Mouse (Mus musculus) liver, embryonic 12.5 days (tissue): ENCODE data around the gene Map3k20. TPM values are rescaled to one million over a fixed set of nuclear protein-coding genes. Genes with fewer than 3 reads are reported as not detected.
A peak's percentile ranks its signal among the peaks of the same experiment; 100 is the strongest.

ENCODE experiments used
- ATAC-seq: fragments of 200-750 bp; cut with Nextera tagmentation; 2 replicates; pipeline ENCODE4 v1.8.0; 2017; ENCODE audit warnings: moderate number of reproducible peaks, mild to moderate bottlenecking, moderate library complexity
- H3K27ac ChIP-seq: fragments of 300-500 bp; sonication (generic); 2 replicates; pipeline ENCODE4 v1.5.1; 2016; ENCODE audit warnings: mild to moderate bottlenecking
- H3K27me3 ChIP-seq: fragments of 300-500 bp; sonication (generic); replicated peaks from 2 replicates; pipeline ENCODE4 v1.6.1; 2016; ENCODE audit warnings: mild to moderate bottlenecking, moderate library complexity
- H3K36me3 ChIP-seq: fragments of 300-500 bp; sonication (generic); 2 replicates; pipeline ENCODE4 v1.6.1; 2016; ENCODE audit warnings: mild to moderate bottlenecking, moderate library complexity
- H3K4me1 ChIP-seq: fragments of 300-500 bp; sonication (generic); 2 replicates; pipeline ENCODE4 v1.6.1; 2016
- H3K4me2 ChIP-seq: fragments of 300-500 bp; sonication (generic); 2 replicates; pipeline ENCODE4 v1.6.1; 2016; ENCODE audit warnings: mild to moderate bottlenecking, moderate library complexity
- H3K4me3 ChIP-seq: fragments of 300-500 bp; sonication (generic); 2 replicates; pipeline ENCODE4 v1.5.1; 2016; ENCODE audit warnings: mild to moderate bottlenecking, moderate library complexity
- H3K9ac ChIP-seq: fragments of 300-500 bp; sonication (generic); 2 replicates; pipeline ENCODE4 v1.6.1; 2016; ENCODE audit warnings: mild to moderate bottlenecking, moderate library complexity
- H3K9me3 ChIP-seq: fragments of 300-500 bp; sonication (generic); replicated peaks from 2 replicates; pipeline ENCODE4 v1.6.1; 2016; ENCODE audit warnings: mild to moderate bottlenecking, moderate library complexity
- WGBS: fragments of 180-500 bp; shearing (Covaris S2); methylation state at CpG from one replicate; pipeline ENCODE4 v1.1.7; 2016; ENCODE audit not compliant: insufficient replicate concordance; 5-methylcytosine and 5-hydroxymethylcytosine counted together
- polyA plus RNA-seq: library from polyadenylated mRNA; unstranded; fragments of >200 nt; fragmentation: Nextera tagmentation; extraction: Ambion mirVana; gene quantifications from 2 replicates; pipeline ENCODE4 v1.2.1, GENCODE M21; 2016

Map3k20 gene
- polyA plus RNA-seq, 1 experiment from 2014 or later = 9.4 TPM

GRCm38 (mm10) chr2:72305738-72306137 lies 20.3 kb downstream of the Map3k20 start:
- Histone ChIP-seq H3K4me1 (no peaks in the 10 kb centered on the region), H3K4me2 (no peak overlapping the region), H3K9me3 (no peaks in the 10 kb centered on the region), H3K27ac (no peak overlapping the region), H3K9ac (no peak overlapping the region), H3K27me3 (no peaks in the 10 kb centered on the region), H3K4me3 (no peak overlapping the region), H3K36me3 (peaks cover 21% of the 10 kb centered on the region)
- 87% methylated on average over 7 of the region's 7 CpGs for whole genome bisulfite sequencing
- no peak for ATAC-seq

DNA sequence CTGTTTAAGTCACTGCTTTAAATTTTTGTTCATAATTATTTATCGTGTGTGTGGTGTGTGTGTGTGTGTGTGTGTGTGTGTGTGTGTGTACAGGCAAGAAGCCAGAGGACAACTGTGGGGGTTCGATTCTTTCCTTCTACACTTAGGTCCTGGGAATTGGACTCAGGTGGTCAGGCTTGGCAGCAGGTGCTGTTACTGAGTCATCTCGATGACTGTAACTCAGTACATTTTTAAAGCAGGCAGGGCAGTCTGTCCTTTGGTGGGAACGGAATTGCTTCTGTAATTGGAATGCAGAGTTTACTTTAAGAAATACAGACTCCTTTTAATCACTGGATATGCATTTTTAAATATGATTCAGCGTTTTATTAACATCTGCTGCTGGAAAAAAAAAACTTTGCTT lies 22.9 kb downstream of the Map3k20 start:
- WGBS = 83% methylated on average over 5 of the region's 5 CpGs
- ATAC-seq = no peak
- Histone ChIP-seq H3K4me2 (no peak overlapping the region), H3K9ac (no peak overlapping the region), H3K27me3 (no peaks in the 10 kb centered on the region), H3K27ac (no peak overlapping the region), H3K4me1 (no peaks in the 10 kb centered on the region), H3K4me3 (no peak overlapping the region), H3K9me3 (no peaks in the 10 kb centered on the region), H3K36me3 (peaks cover 27% of the 10 kb centered on the region)

DNA sequence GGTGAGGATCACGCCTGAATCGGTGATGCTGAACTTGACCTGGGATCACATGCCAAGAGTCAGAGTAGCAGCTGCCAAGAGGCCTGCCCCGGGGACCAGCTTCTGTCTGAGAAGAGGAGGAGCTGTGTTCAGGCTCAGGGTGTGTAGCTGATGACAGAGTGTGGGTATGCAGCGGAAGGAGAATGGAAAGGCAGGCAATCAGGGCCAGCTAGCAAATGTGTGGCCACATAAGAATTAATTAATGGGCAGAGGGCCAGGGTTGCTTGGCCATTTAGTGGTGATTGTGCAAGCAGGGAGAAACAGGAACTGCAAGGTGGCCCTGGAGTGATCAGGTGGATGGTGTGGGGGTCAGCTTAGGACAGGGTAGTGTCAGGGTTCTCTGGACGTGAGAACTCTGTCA lies 23.5 kb downstream of the Map3k20 start:
- ATAC-seq = no peak
- Histone ChIP-seq H3K36me3 (peaks cover 28% of the 10 kb centered on the region), H3K27ac (no peak overlapping the region), H3K4me2 (no peak overlapping the region), H3K9ac (no peak overlapping the region), H3K9me3 (no peaks in the 10 kb centered on the region), H3K4me1 (no peaks in the 10 kb centered on the region), H3K27me3 (no peaks in the 10 kb centered on the region), H3K4me3 (no peak overlapping the region)
- WGBS = 74% methylated on average over 5 of the region's 5 CpGs

- Histone ChIP-seq H3K4me2 (no peak overlapping the region), H3K27ac (no peak overlapping the region), H3K4me3 (no peak overlapping the region), H3K4me1 (no peaks in the 10 kb centered on the region), H3K27me3 (no peaks in the 10 kb centered on the region), H3K9me3 (no peaks in the 10 kb centered on the region), H3K9ac (no peak overlapping the region), H3K36me3 (peaks cover 7% of the 10 kb centered on the region; the same call in 1 of the 2 replicates)
- 78% methylated on average over 8 of the region's 8 CpGs for WGBS
- no peak for ATAC-seq
Observed at GRCm38 (mm10) chr2:72311486-72311885, 26.0 kb downstream of the Map3k20 start.

DNA sequence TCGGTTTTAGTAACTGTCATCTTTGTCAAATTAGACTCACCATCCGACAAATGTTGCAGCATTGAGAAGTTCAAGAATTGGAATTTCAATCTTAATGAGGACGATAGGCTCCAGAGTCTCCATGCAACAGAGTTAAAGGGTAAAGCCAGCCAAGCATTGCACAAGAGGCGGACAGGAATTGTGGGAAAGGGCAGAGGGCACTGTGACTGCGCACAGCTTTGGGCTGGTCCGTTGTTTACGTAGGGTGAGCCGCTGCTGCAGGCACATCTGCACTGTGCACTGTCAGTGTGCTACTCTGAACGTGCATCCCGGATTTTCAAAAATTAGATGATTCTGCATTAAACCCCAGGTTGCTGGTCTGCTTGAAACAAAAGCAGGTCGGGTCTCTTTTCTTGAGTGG lies 27.9 kb downstream of the Map3k20 start:
- Histone ChIP-seq H3K9ac (no peak overlapping the region), H3K4me3 (no peak overlapping the region), H3K27me3 (no peaks in the 10 kb centered on the region), H3K9me3 (no peaks in the 10 kb centered on the region), H3K4me2 (no peak overlapping the region), H3K27ac (no peak overlapping the region), H3K36me3 (peaks cover 7% of the 10 kb centered on the region; the same call in 1 of the 2 replicates), H3K4me1 (peaks cover 8% of the 10 kb centered on the region)
- peak; percentile 52; the same call in 1 of the 2 replicates for ATAC-seq
- WGBS = 74% methylated on average over 11 of the region's 11 CpGs

DNA sequence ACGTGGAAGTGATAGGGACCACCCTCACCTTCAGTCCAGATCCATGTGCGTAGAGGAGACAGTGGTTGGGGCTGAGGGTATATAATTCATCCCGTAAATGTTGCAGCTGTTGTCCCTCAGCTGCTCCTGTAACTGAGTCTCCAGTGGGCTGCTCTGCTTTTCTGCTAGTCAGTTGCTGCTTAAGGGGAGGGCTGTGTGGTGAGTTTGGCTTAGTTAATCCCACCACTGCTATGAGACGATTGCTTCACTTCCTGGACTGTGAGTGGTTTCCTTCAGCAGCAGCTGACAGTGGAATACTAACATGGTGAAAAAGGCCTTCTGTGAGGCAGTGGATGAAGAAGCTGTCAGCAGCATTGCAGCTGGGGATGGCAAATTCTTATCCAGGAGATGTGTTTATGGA lies 33.0 kb downstream of the Map3k20 start:
- H3K9me3 ChIP-seq = no peaks in the 10 kb centered on the region
- H3K9ac ChIP-seq = no peak overlapping the region
- peaks cover 38% of the 10 kb centered on the region for H3K4me1 ChIP-seq
- WGBS = 32% methylated on average over 4 of the region's 4 CpGs
- 0 out of 2 replicates have a peak, but pooled peaks cover under 1% of the 10 kb centered on the region for H3K36me3 ChIP-seq
- no peaks in the 10 kb centered on the region for H3K27me3 ChIP-seq
- H3K4me3 ChIP-seq = no peak overlapping the region
- H3K4me2 ChIP-seq = no peak overlapping the region
- ATAC-seq = no peak
- peak overlapping the region; percentile 22; the same call in 1 of the 2 replicates for H3K27ac ChIP-seq

DNA sequence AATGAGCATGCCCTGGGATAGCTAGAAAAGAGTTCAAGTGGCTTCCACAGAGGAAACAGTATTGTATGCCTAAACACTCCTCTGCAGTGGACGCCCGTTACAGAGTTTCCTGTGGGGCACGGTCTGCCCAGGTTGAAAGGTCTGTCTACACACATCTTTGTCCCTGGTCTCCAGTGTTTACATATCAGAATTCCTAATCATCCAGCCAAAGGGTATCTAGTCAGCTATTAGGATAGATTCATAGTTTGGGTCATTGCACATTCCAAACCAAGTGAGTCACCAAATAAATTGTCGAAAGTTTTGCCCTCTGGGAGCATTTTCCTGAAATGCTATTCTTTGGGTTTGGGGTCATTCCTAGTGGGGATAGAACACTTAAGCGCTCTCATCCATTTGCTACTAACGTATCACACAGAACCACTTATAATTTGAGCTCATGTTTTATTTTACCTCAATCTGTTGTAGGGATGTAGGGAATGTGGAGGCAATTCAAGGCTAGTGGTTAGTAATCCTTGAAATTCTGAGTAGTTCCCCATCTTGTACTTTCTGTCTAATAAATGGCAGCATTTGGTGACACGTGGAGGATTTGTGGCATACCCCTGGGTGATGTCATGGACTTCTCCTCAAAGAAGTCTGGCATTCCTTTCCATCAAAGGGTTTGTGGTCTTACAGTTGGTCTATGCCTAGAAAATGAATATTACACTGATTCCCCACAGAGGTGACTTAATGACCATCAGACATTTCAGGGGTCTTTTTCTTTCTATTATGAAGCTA lies 33.8 kb downstream of the Map3k20 start:
- ATAC-seq = no peak
- WGBS = 55% methylated on average over 7 of the region's 7 CpGs

DNA sequence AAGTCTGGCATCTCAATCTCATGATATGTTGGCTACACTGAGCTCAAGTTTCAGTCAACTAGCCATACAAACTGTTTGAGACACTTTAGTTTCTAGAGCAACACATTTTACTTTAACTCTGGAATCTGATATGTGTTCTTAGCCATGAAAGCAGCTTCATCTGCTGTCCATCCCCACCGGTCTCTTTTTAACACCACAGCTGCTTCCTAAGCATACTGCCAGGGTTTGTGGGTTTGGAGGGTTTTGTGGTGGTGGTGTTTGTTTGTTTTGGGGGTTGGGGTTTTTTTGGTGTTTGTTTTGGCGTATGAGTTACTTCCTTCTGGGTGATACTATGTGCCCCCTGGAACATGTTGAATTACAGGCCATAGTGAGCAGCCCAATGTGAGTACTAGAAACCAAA lies 35.2 kb downstream of the Map3k20 start:
- no peak for ATAC-seq
- Histone ChIP-seq H3K9me3 (no peaks in the 10 kb centered on the region), H3K4me3 (no peak overlapping the region), H3K4me1 (peaks cover 38% of the 10 kb centered on the region), H3K27ac (no peak overlapping the region), H3K9ac (no peak overlapping the region), H3K36me3 (no peaks in the 10 kb centered on the region), H3K27me3 (no peaks in the 10 kb centered on the region), H3K4me2 (no peak overlapping the region)
- 55% methylated on average over 2 of the region's 2 CpGs for WGBS

More for the DNA sequence above, 33.8 kb downstream of the Map3k20 start:
- H3K4me2 ChIP-seq = no peak overlapping the region
- H3K4me3 ChIP-seq = no peak overlapping the region
- H3K36me3 ChIP-seq = no peaks in the 10 kb centered on the region
- H3K9me3 ChIP-seq = no peaks in the 10 kb centered on the region
- peak overlapping the region; percentile 22; the same call in 1 of the 2 replicates for H3K27ac ChIP-seq
- peaks cover 38% of the 10 kb centered on the region for H3K4me1 ChIP-seq
- no peaks in the 10 kb centered on the region for H3K27me3 ChIP-seq
- H3K9ac ChIP-seq = no peak overlapping the region

DNA sequence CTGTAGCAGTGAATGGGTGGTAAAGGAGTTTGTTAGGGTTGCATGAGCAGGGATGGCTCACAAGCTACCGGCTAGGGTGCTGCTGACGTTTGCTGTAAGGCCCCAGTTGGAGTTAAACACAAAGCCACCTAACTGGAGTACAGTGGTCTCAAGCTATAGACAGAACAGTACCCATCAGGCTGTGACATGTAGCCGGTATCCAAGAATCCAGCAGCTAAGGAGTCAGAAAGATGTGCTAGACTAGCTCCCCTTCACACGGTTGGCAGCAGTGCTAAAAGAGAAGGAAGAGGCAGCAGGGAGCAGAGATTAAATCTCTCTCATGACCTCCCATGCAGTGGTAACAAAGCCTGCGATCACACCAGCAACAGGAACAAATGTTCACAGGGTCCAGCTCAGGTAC lies 36.2 kb downstream of the Map3k20 start:
- H3K4me1 ChIP-seq = peaks cover 38% of the 10 kb centered on the region
- 53% methylated on average over 5 of the region's 5 CpGs for WGBS
- H3K4me3 ChIP-seq = no peak overlapping the region
- no peaks in the 10 kb centered on the region for H3K36me3 ChIP-seq
- H3K9me3 ChIP-seq = no peaks in the 10 kb centered on the region
- no peak for ATAC-seq
- H3K9ac ChIP-seq = no peak overlapping the region
- no peak overlapping the region for H3K27ac ChIP-seq
- H3K4me2 ChIP-seq = no peak overlapping the region
- no peaks in the 10 kb centered on the region for H3K27me3 ChIP-seq

DNA sequence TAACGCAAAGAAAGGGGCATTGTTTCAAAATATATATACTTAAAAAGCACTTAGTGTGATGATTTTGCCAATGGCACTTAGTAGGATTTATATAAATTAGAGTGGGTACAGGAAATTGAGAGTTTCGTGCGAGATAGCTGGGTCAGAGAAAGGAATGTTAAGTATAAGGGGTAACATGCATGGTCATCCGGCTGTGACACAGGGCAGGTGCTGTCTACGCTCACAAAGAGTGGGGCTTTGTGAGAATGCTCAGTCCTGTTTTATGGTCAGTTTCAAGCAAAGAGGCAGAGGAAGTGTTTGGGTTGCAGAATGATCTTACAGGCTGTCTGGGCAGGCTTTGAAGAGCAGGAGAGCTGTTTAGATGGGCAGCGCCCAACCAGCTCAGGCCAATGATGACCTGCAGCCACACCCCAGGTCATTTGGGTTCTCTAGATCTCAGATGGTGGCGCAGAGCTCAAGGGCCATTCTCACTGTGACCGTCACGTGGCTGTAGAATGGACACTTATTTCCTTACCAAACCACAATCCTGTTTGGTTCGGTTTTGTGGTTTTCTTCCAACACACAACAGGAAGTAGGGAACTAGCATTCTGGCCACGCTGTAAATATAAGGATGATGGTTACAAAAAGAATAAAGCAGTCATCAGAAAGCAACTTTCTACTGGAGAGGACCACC lies 37.4 kb downstream of the Map3k20 start:
- no peaks in the 10 kb centered on the region for H3K27me3 ChIP-seq
- peaks cover 33% of the 10 kb centered on the region for H3K4me1 ChIP-seq
- no peaks in the 10 kb centered on the region for H3K9me3 ChIP-seq
- H3K36me3 ChIP-seq = no peaks in the 10 kb centered on the region
- H3K9ac ChIP-seq = no peak overlapping the region
- ATAC-seq = no peak
- no peak overlapping the region for H3K4me3 ChIP-seq
- no peak overlapping the region for H3K27ac ChIP-seq
- no peak overlapping the region for H3K4me2 ChIP-seq
- WGBS = 43% methylated on average over 11 of the region's 11 CpGs

DNA sequence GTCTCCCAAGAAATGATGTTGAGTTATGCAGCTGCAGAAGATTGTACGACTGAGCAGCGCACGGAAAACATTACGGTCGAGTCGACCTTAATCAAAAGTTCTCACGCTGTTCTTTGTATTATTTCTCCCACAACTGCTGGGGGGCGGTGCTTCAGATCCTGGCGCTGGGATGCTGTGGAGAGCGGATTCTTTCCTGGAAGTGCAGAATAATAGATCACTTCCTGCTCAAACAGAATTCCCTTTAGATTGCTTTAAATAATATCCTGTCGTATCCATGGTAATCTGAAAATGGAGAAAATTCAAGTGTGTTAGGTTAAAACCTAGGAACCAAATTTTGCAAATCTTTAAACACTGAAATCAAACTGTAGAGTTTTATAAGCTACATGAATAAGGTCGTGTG lies 39.0 kb downstream of the Map3k20 start:
- 78% methylated on average over 12 of the region's 12 CpGs for WGBS
- no peaks in the 10 kb centered on the region for H3K27me3 ChIP-seq
- no peak for ATAC-seq
- no peak overlapping the region for H3K4me2 ChIP-seq
- H3K9ac ChIP-seq = no peak overlapping the region
- no peaks in the 10 kb centered on the region for H3K9me3 ChIP-seq
- H3K4me1 ChIP-seq = peaks cover 19% of the 10 kb centered on the region; the same call in 1 of the 2 replicates
- no peak overlapping the region for H3K27ac ChIP-seq
- H3K36me3 ChIP-seq = no peaks in the 10 kb centered on the region
- no peak overlapping the region for H3K4me3 ChIP-seq

DNA sequence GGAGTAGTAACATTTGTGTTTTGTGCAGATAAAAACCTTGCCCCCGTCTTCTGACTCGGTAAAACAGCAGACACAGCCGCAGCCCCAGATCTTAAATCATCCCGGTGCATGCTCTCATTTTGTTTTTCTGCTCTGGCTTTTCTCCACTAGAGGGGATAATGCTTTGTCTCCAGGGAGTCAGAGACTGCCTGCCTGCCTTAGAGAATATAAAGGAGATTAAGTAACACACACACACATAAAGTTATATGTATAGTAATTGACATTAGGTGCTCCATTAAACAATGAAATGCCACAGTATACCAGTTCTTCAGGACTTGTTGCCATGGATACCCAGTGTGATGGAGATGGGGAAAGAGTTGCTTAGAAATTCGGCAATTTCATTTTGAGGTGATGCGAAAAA lies 41.1 kb downstream of the Map3k20 start:
- Histone ChIP-seq H3K27ac (no peak overlapping the region), H3K4me3 (no peak overlapping the region), H3K4me1 (peaks cover 8% of the 10 kb centered on the region; the same call in 1 of the 2 replicates), H3K27me3 (no peaks in the 10 kb centered on the region), H3K9me3 (no peaks in the 10 kb centered on the region), H3K4me2 (no peak overlapping the region), H3K36me3 (no peaks in the 10 kb centered on the region), H3K9ac (no peak overlapping the region)
- no peak for ATAC-seq
- 69% methylated on average over 6 of the region's 6 CpGs for WGBS
